In genomic region chr11:18354866-18355265, GRCm38 (mm10) we compare ENCODE assay signal across 10 mouse cellular contexts.
DNase-seq lines count a peak whose midpoint lies in the region.
"Had no signal": no experiment of that assay in that cellular context is flagged by ENCODE, and none has a peak within 500 bp of the region (broad histone marks: within the 10 kb centered on the region; RNA-seq: fewer than 3 reads in every experiment).

No protein-coding gene starts in this region.

- intact Hi-C loops in left cerebral cortex, postnatal 14 days (cut with DNase I), result no loop called here

- DNase-seq in left cerebral cortex, postnatal 14 days (ENCODE audit: low spot score in 2 of 2), result peak; percentile 3
- no peak for DNase-seq in left cerebral cortex, adult 18-20 months (ENCODE audit: low spot score in 2 of 2)
- peak; percentile 69 for DNase-seq in adrenal gland, adult 2 months
- peak; percentile 50 to 57 for DNase-seq in adrenal gland, postnatal 36 days
- peak; percentile 46 for DNase-seq in lung, postnatal 14 days
- DNase-seq in layer of hippocampus, adult 11-12 months (ENCODE audit: low spot score), result no peak
- DNase-seq in embryo, embryonic 11 days, result no peak
- DNase-seq: gastrocnemius, postnatal 10 days; heart, postnatal 4 days; midbrain, embryonic 14.5 days had no signal

Comparison
In these comparisons a context has a peak if more than half of its experiments do, and no peak if none do; other contexts are left out.
1. DNase-seq: peak in left cerebral cortex, postnatal 14 days (2 of 2), adrenal gland, adult 2 months (single experiment), adrenal gland, postnatal 36 days (2 of 2) and lung, postnatal 14 days (single experiment); none in left cerebral cortex, adult 18-20 months (0 of 2), layer of hippocampus, adult 11-12 months (single experiment) and embryo, embryonic 11 days (single experiment).